Mouse (Mus musculus) lung, adult 2 months (tissue): ENCODE measurements at regions not wholly inside any gene's neighbourhood (a gene's known extent, or its start where the extent isn't known, plus 50 kb on each side); places are given as distances from the start of the nearest gene placed in this dataset.

Source experiments
- DNase-seq: peaks from one replicate; pipeline ENCODE4 v3.0.0; 2022
- H3K4me1 ChIP-seq: fragments of 200-500 bp; 2 replicates; pipeline ENCODE4 v1.6.1; 2011; ENCODE audit warnings: low read length; ENCODE audit not compliant: control insufficient read depth, insufficient read depth
- H3K4me3 ChIP-seq: fragments of 200-500 bp; replicated peaks from 2 replicates; pipeline ENCODE3; 2011; ENCODE audit warnings: low read depth, mild to moderate bottlenecking, control low read depth, low read length; ENCODE audit errors: extremely low read depth
- CTCF ChIP-seq: fragments of 200-500 bp; IDR thresholded peaks from 2 replicates; pipeline ENCODE4 v1.5.1; 2011; ENCODE audit warnings: mild to moderate bottlenecking, low read length, control low read depth; ENCODE audit not compliant: insufficient read depth
- POLR2A ChIP-seq: fragments of 200-500 bp; IDR thresholded peaks from 2 replicates; pipeline ENCODE4 v1.6.1; 2011; ENCODE audit warnings: low read depth, mild to moderate bottlenecking, control low read depth, low read length, borderline replicate concordance; ENCODE audit errors: extremely low read depth
- WGBS: fragments of 180-500 bp; shearing (Covaris S2); methylation state at CpG from one replicate; pipeline ENCODE4 v1.1.7; 2018; 5-methylcytosine and 5-hydroxymethylcytosine counted together

- no peak overlapping the region for H3K4me3 ChIP-seq
- WGBS = 74% methylated on average over 5 of the region's 5 CpGs
- no peaks in the 10 kb centered on the region for H3K4me1 ChIP-seq
- no peak for TF ChIP-seq CTCF
- TF ChIP-seq POLR2A = no peak
- no peak for DNase-seq
These were observed 116.3 kb downstream of the Mterf1b start for GRCm38 (mm10) chr5:4308514-4308913.

GRCm38 (mm10) chr5:4311169-4311568 lies 119.0 kb downstream of the Mterf1b start:
- H3K4me3 ChIP-seq = no peak overlapping the region
- no peaks in the 10 kb centered on the region for H3K4me1 ChIP-seq
- no peak for DNase-seq
- 54% methylated on average over 4 of the region's 4 CpGs for WGBS
- no peak for TF ChIP-seq CTCF

GRCm38 (mm10) chr5:4311599-4311998 lies 119.4 kb downstream of the Mterf1b start:
- H3K4me1 ChIP-seq = no peaks in the 10 kb centered on the region
- no peak overlapping the region for H3K4me3 ChIP-seq
- WGBS = 48% methylated on average over 4 of the region's 4 CpGs
- DNase-seq = no peak
- no peak for TF ChIP-seq POLR2A
- TF ChIP-seq CTCF = no peak

- DNase-seq = no peak
These were observed 120.5 kb downstream of the Mterf1b start for GRCm38 (mm10) chr5:4312675-4313074.

GRCm38 (mm10) chr5:4322634-4323386 lies 130.6 kb downstream of the Mterf1b start:
- H3K4me3 ChIP-seq = no peak overlapping the region
- no peak for DNase-seq
- 61% methylated on average over 8 of the region's 8 CpGs for WGBS
- no peaks in the 10 kb centered on the region for H3K4me1 ChIP-seq
- TF ChIP-seq CTCF (no peak), POLR2A (no peak)

More at GRCm38 (mm10) chr5:4312675-4313074, 120.5 kb downstream of the Mterf1b start:
- 33% methylated on average over 14 of the region's 14 CpGs for WGBS
- H3K4me3 ChIP-seq = no peak overlapping the region
- no peaks in the 10 kb centered on the region for H3K4me1 ChIP-seq
- TF ChIP-seq POLR2A = no peak
- TF ChIP-seq CTCF = no peak

- no peak overlapping the region for H3K4me3 ChIP-seq
- 51% methylated on average over 2 of the region's 2 CpGs for WGBS
- TF ChIP-seq CTCF = no peak
- TF ChIP-seq POLR2A = no peak
These were observed 131.2 kb downstream of the Mterf1b start for GRCm38 (mm10) chr5:4323387-4323704.

GRCm38 (mm10) chr5:4325813-4326212 lies 133.6 kb downstream of the Mterf1b start:
- peak; percentile 29 for DNase-seq
- Histone ChIP-seq H3K4me1 (no peaks in the 10 kb centered on the region), H3K4me3 (no peak overlapping the region)
- TF ChIP-seq CTCF = no peak
- TF ChIP-seq POLR2A = no peak
- WGBS = 8% methylated on average over 3 of the region's 3 CpGs

More at GRCm38 (mm10) chr5:4323387-4323704, 131.2 kb downstream of the Mterf1b start:
- DNase-seq = no peak
- no peaks in the 10 kb centered on the region for H3K4me1 ChIP-seq

- TF ChIP-seq CTCF (no peak), POLR2A (no peak)
- no peaks in the 10 kb centered on the region for H3K4me1 ChIP-seq
- 21% methylated on average over 8 of the region's 8 CpGs for WGBS
- no peak for DNase-seq
- H3K4me3 ChIP-seq = no peak overlapping the region
These were observed 134.3 kb downstream of the Mterf1b start for GRCm38 (mm10) chr5:4326309-4327014.

- TF ChIP-seq CTCF = no peak
- TF ChIP-seq POLR2A = no peak
- no peak for DNase-seq
- H3K4me3 ChIP-seq = no peak overlapping the region
- 32% methylated on average over 5 of the region's 5 CpGs for WGBS
- H3K4me1 ChIP-seq = no peaks in the 10 kb centered on the region
These were observed 143.5 kb downstream of the Mterf1b start for GRCm38 (mm10) chr5:4335683-4336082.

GRCm38 (mm10) chr5:4341956-4342355 lies 149.8 kb downstream of the Mterf1b start:
- TF ChIP-seq CTCF (no peak), POLR2A (no peak)
- WGBS = 30% methylated on average over 6 of the region's 6 CpGs
- Histone ChIP-seq H3K4me1 (no peaks in the 10 kb centered on the region), H3K4me3 (no peak overlapping the region)
- DNase-seq = no peak
